Mouse (Mus musculus): ENCODE measurements around the gene Tbc1d8. TPM values are rescaled to one million over a fixed set of nuclear protein-coding genes. Genes with fewer than 3 reads are reported as not detected.

Tbc1d8 gene
- polyA plus RNA-seq, 1 experiment: 151 TPM

GRCm38 (mm10) chr1:39476341-39476740, 2.2 kb downstream of the Tbc1d8 start:
- Histone ChIP-seq H3K4me3 (replicated peaks; ENCODE audit: control insufficient read depth, low read depth, low read length) (peak overlapping the region; percentile 75), H3K27ac (ENCODE audit: control insufficient read depth, insufficient read depth, low read depth, low read length, poor library complexity) (no peak overlapping the region), H3K4me1 (ENCODE audit: control insufficient read depth, insufficient read depth, low read length) (peaks cover 5% of the 10 kb centered on the region; the same call in 1 of the 2 replicates)
- TF ChIP-seq POLR2A (IDR thresholded peaks at IDR 0.05; ENCODE audit: borderline replicate concordance, control insufficient read depth, low read depth, low read length): no peak
- TF ChIP-seq CTCF (IDR thresholded peaks at IDR 0.05; ENCODE audit: control insufficient read depth, insufficient read depth, low read length): no peak
- 44% methylated on average over 1 of the region's 1 CpGs for WGBS

DNA sequence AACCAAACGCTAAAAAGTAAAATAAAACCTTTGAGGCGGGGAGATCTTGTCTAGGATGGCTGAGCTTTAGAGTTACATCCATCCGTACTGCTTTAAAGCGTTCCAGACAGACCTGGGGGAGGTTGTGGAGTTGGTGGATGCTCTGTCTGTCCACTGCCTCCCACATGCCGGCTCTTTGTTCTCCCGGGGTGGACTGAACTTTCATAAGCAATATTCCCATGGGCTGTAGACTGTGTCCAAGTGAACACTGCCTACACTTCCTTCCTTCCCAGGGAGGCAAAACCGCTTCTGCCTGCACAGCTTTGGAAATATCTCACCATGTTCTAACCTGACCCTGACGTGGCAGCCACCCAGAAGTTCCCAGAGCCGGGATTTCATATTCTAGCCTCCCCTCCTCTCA, 4.0 kb downstream of the Tbc1d8 start:
- Histone ChIP-seq H3K4me3 (replicated peaks; ENCODE audit: control insufficient read depth, low read depth, low read length) (no peak overlapping the region), H3K27ac (ENCODE audit: control insufficient read depth, insufficient read depth, low read depth, low read length, poor library complexity) (no peak overlapping the region), H3K4me1 (ENCODE audit: control insufficient read depth, insufficient read depth, low read length) (peaks cover 5% of the 10 kb centered on the region; the same call in 1 of the 2 replicates)
- TF ChIP-seq POLR2A (IDR thresholded peaks at IDR 0.05; ENCODE audit: borderline replicate concordance, control insufficient read depth, low read depth, low read length): no peak
- no peak for TF ChIP-seq CTCF (IDR thresholded peaks at IDR 0.05; ENCODE audit: control insufficient read depth, insufficient read depth, low read length)
- WGBS: 84% methylated on average over 9 of the region's 9 CpGs

GRCm38 (mm10) chr1:39471298-39471902, 7.2 kb downstream of the Tbc1d8 start:
- H3K27ac ChIP-seq (ENCODE audit: control insufficient read depth, insufficient read depth, low read depth, low read length, poor library complexity): no peak overlapping the region

GRCm38 (mm10) chr1:39468982-39469381, 9.6 kb downstream of the Tbc1d8 start:
- Histone ChIP-seq H3K27ac (ENCODE audit: control insufficient read depth, insufficient read depth, low read depth, low read length, poor library complexity) (peak overlapping the region; percentile 83), H3K4me3 (replicated peaks; ENCODE audit: control insufficient read depth, low read depth, low read length) (no peak overlapping the region), H3K4me1 (ENCODE audit: control insufficient read depth, insufficient read depth, low read length) (peaks cover 8% of the 10 kb centered on the region)
- TF ChIP-seq POLR2A (IDR thresholded peaks at IDR 0.05; ENCODE audit: borderline replicate concordance, control insufficient read depth, low read depth, low read length) (no peak), CTCF (IDR thresholded peaks at IDR 0.05; ENCODE audit: control insufficient read depth, insufficient read depth, low read length) (peak; percentile 46)
- 2% methylated on average over 7 of the region's 7 CpGs for WGBS

More at GRCm38 (mm10) chr1:39471298-39471902, 7.2 kb downstream of the Tbc1d8 start:
- 67% methylated on average over 9 of the region's 9 CpGs for WGBS
- H3K4me3 ChIP-seq (replicated peaks; ENCODE audit: control insufficient read depth, low read depth, low read length): no peak overlapping the region
- H3K4me1 ChIP-seq (ENCODE audit: control insufficient read depth, insufficient read depth, low read length): peaks cover 7% of the 10 kb centered on the region; the same call in 1 of the 2 replicates
- no peak for TF ChIP-seq POLR2A (IDR thresholded peaks at IDR 0.05; ENCODE audit: borderline replicate concordance, control insufficient read depth, low read depth, low read length)
- TF ChIP-seq CTCF (IDR thresholded peaks at IDR 0.05; ENCODE audit: control insufficient read depth, insufficient read depth, low read length): no peak

DNA sequence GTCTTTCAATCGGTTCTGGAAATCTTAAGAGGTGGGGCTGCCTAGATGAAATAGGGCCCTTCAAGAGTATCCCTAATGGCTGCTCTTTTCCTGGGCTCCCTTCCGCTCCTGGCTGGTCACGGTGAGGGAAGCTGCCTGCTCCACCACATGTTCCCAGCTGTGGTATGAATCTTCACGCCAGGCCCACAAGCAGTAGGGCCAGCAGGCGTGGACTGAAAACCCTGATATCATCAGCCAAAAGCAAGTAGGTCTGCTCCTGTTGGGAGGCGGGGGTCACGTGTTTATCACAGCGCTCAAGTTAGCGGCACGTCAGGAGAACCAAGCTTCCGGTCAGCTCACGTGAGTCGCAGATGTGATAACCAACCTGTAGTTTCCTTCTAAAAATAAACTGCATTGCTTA, 12.0 kb downstream of the Tbc1d8 start:
- Histone ChIP-seq H3K4me1 (ENCODE audit: control insufficient read depth, insufficient read depth, low read length) (peaks cover 13% of the 10 kb centered on the region), H3K4me3 (replicated peaks; ENCODE audit: control insufficient read depth, low read depth, low read length) (no peak overlapping the region), H3K27ac (ENCODE audit: control insufficient read depth, insufficient read depth, low read depth, low read length, poor library complexity) (no peak overlapping the region)
- TF ChIP-seq POLR2A (IDR thresholded peaks at IDR 0.05; ENCODE audit: borderline replicate concordance, control insufficient read depth, low read depth, low read length): no peak
- TF ChIP-seq CTCF (IDR thresholded peaks at IDR 0.05; ENCODE audit: control insufficient read depth, insufficient read depth, low read length): no peak
- 86% methylated on average over 13 of the region's 13 CpGs for WGBS

DNA sequence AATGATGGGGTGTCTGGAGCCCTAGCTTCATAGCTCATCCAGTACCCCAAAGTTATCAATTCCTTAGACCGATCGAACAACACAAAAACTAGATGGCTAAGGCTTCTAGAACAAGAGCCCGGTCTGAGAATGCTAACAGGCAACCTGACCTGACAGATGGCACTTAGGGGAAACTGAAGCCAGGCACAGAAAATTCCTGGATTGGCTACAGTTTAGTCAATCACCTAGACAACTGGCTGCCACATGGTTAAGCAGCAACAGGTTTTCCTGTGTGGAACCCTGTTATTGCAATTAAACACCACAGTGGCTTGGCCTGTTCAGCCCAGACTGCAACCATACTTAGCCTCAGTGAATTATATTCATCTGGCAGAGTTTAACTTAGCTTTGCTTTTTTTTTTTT, 13.8 kb downstream of the Tbc1d8 start:
- WGBS: 95% methylated on average over 3 of the region's 3 CpGs
- no peak overlapping the region for H3K4me3 ChIP-seq (replicated peaks; ENCODE audit: control insufficient read depth, low read depth, low read length)
- no peak overlapping the region for H3K27ac ChIP-seq (ENCODE audit: control insufficient read depth, insufficient read depth, low read depth, low read length, poor library complexity)
- TF ChIP-seq POLR2A (IDR thresholded peaks at IDR 0.05; ENCODE audit: borderline replicate concordance, control insufficient read depth, low read depth, low read length): no peak
- TF ChIP-seq CTCF (IDR thresholded peaks at IDR 0.05; ENCODE audit: control insufficient read depth, insufficient read depth, low read length): no peak
- H3K4me1 ChIP-seq (ENCODE audit: control insufficient read depth, insufficient read depth, low read length): peaks cover 13% of the 10 kb centered on the region

- Histone ChIP-seq H3K4me3 (replicated peaks; ENCODE audit: control insufficient read depth, low read depth, low read length) (no peak overlapping the region), H3K27ac (ENCODE audit: control insufficient read depth, insufficient read depth, low read depth, low read length, poor library complexity) (no peak overlapping the region), H3K4me1 (ENCODE audit: control insufficient read depth, insufficient read depth, low read length) (peaks cover 11% of the 10 kb centered on the region)
- no peak for TF ChIP-seq POLR2A (IDR thresholded peaks at IDR 0.05; ENCODE audit: borderline replicate concordance, control insufficient read depth, low read depth, low read length)
- TF ChIP-seq CTCF (IDR thresholded peaks at IDR 0.05; ENCODE audit: control insufficient read depth, insufficient read depth, low read length): no peak
- 90% methylated on average over 6 of the region's 6 CpGs for WGBS
Measured at GRCm38 (mm10) chr1:39462937-39463444, 15.6 kb downstream of the Tbc1d8 start.

- WGBS: 76% methylated on average over 13 of the region's 13 CpGs
- TF ChIP-seq POLR2A (IDR thresholded peaks at IDR 0.05; ENCODE audit: borderline replicate concordance, control insufficient read depth, low read depth, low read length) (no peak), CTCF (IDR thresholded peaks at IDR 0.05; ENCODE audit: control insufficient read depth, insufficient read depth, low read length) (no peak)
- H3K4me3 ChIP-seq (replicated peaks; ENCODE audit: control insufficient read depth, low read depth, low read length): no peak overlapping the region
- peaks cover 11% of the 10 kb centered on the region for H3K4me1 ChIP-seq (ENCODE audit: control insufficient read depth, insufficient read depth, low read length)
- no peak overlapping the region for H3K27ac ChIP-seq (ENCODE audit: control insufficient read depth, insufficient read depth, low read depth, low read length, poor library complexity)
Measured at GRCm38 (mm10) chr1:39462036-39462435, 16.5 kb downstream of the Tbc1d8 start.
